Mouse (Mus musculus) G1E (cell line): ENCODE results near the gene Map4k4.

Experiments
- CTCF ChIP-seq: IDR thresholded peaks from 2 replicates; pipeline ENCODE4 v1.5.1; 2012; ENCODE audit warnings: low read depth, low read length, inconsistent platforms, mixed read lengths
- POLR2AphosphoS5 ChIP-seq: IDR thresholded peaks from 2 replicates; pipeline ENCODE4 v1.6.1; 2012; ENCODE audit warnings: low read depth, low read length, inconsistent platforms; ENCODE audit not compliant: insufficient replicate concordance
- TAL1 ChIP-seq: conservative IDR thresholded peaks from 2 replicates; pipeline ENCODE4 v1.6.1; 2012; ENCODE audit warnings: low read depth, low read length, inconsistent platforms, mixed read lengths

DNA sequence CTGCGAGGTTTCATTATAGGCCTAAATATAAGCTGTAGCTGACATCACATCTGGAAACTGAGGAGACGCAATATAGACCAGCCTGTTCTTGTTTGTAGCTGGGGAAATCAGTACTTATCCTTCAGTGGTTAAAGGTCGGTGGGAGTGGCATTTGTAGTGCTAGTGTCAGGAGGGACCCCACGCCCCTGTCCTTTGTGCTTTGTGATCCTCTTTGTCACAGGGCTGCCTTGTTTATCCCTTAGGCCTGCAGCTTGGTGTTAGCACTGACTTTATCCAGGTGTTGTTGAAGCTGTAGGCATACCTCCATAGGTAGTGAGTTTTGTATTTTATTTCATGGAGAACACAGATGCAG is 44.2 kb downstream of the Map4k4 start:
- TF ChIP-seq CTCF (no peak), TAL1 (no peak), POLR2AphosphoS5 (no peak)
